Comparison of ENCODE assay signal across 31 mouse cellular contexts in the genomic region with DNA sequence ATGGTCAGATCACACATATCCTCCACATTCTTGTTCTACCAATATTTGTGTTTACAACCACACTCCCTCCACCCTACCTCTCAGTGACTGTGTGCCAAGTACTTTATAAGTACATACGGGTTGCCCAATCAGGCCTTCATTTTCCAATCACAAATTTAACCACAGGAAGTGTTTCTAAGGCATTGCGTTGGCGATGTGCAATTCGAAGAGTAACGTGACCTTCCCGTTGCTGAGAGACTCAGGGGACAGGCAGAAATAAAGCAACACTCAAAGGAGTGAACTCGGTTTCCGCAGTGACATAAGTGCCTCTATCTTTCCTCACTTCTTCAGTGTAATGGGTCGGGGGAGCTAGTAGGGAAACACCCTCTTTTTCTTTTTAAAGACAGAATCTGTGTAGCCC. TPM values are rescaled to one million over a fixed set of nuclear protein-coding genes. Genes with fewer than 3 reads are reported as not detected.
A peak's percentile ranks its signal among the peaks of the same experiment; 100 is the strongest.
DNase-seq lines count a peak whose midpoint lies in the region; ATAC-seq and TF ChIP-seq lines count a peak whose summit lies in the region.
"Had no signal": no experiment of that assay in that cellular context is flagged by ENCODE, and none has a peak within 500 bp of the region (broad histone marks: within the 10 kb centered on the region; RNA-seq: fewer than 3 reads in every experiment).

No protein-coding gene starts in this region.

- DNase-seq in liver, postnatal 0 days: peak; percentile 38
- no peak for DNase-seq in liver
- DNase-seq in monocyte, adult 2 months (ENCODE audit: low read depth in 1 of 2, low spot score in 2 of 2): peak; percentile 20 to 26
- DNase-seq in embryo, embryonic 10 days (ENCODE audit: low spot score): no peak
- no peak for DNase-seq in layer of hippocampus, adult 9-11 months
- DNase-seq in natural killer cell, adult 2 months (ENCODE audit: low spot score in 2 of 2): no peak
- DNase-seq: cerebellum, adult 9-10 months; cerebellum, postnatal 36 days; gastrocnemius, postnatal 36 days; heart, postnatal 14 days; kidney, adult 8-10 months; kidney, postnatal 4 days; layer of hippocampus, postnatal 36 days; left cerebral cortex, postnatal 4 days; retina, postnatal 1 day; right cerebral cortex, postnatal 25 days; thymus, postnatal 14 days had no signal

- no peak for ATAC-seq in liver, postnatal 0 days
- peak; percentile 25 to 40; a peak in 1 of 4 replicates for ATAC-seq in hematopoietic stem cell, adult 5-6 weeks (replicated peaks in 1 of 2; ENCODE audit: insufficient read depth in 1 of 2, low FRiP score in 2 of 2, low TSS enrichment in 1 of 2, low read depth in 1 of 2, poor library complexity in 2 of 2, severe bottlenecking in 2 of 2)
- ATAC-seq: CD4-positive, CD25-positive, alpha-beta regulatory T cell, adult 4 months; forebrain, embryonic 15.5 days; intestine, embryonic 16.5 days; midbrain, embryonic 15.5 days had no signal

- H3K4me1 ChIP-seq in liver, postnatal 0 days (ENCODE audit: insufficient read depth): peaks cover 9% of the 10 kb centered on the region
- H3K4me1 ChIP-seq in bone marrow, adult 2 months (ENCODE audit: control insufficient read depth, insufficient read depth, low read length): peaks cover 1% of the 10 kb centered on the region; the same call in 1 of the 2 replicates

- WGBS in liver, postnatal 0 days (ENCODE audit: insufficient replicate concordance): 83% methylated on average over 9 of the region's 9 CpGs
- 55% methylated on average over 9 of the region's 9 CpGs for WGBS in bone marrow, adult 2 months

- TF ChIP-seq CTCF in liver, postnatal 0 days (IDR thresholded peaks at IDR 0.05; ENCODE audit: low read depth): no peak
- TF ChIP-seq CTCF in bone marrow, adult 2 months (IDR thresholded peaks at IDR 0.05; ENCODE audit: control insufficient read depth, insufficient read depth, low read length): no peak

- no peak for TF ChIP-seq POLR2A in bone marrow, adult 2 months (IDR thresholded peaks at IDR 0.05; ENCODE audit: borderline replicate concordance, control insufficient read depth, low read depth, low read length)

- H3K9me3 ChIP-seq in liver, postnatal 0 days (ENCODE audit: low read length): no peaks in the 10 kb centered on the region
- H3K9me3 ChIP-seq: embryonic facial prominence, embryonic 13.5 days; forebrain, embryonic 10.5 days; forebrain, embryonic 15.5 days; heart, embryonic 13.5 days; hindbrain, embryonic 12.5 days; midbrain, embryonic 10.5 days; midbrain, embryonic 15.5 days had no signal

- H3K9ac ChIP-seq in liver, postnatal 0 days (replicated peaks): no peak overlapping the region
- H3K9ac ChIP-seq: embryonic facial prominence, embryonic 13.5 days; forebrain, embryonic 15.5 days; heart, embryonic 13.5 days; hindbrain, embryonic 12.5 days; liver, embryonic 14.5 days; midbrain, embryonic 15.5 days had no signal

- peak overlapping the region; percentile 46 for H3K27ac ChIP-seq in liver, postnatal 0 days (ENCODE audit: low read depth)
- peak overlapping the region; percentile 78 for H3K27ac ChIP-seq in bone marrow, adult 2 months (ENCODE audit: control insufficient read depth, insufficient read depth, low read depth, low read length, poor library complexity)
- H3K27ac ChIP-seq: embryonic facial prominence, embryonic 13.5 days; forebrain, embryonic 10.5 days; forebrain, embryonic 15.5 days; heart, embryonic 13.5 days; hindbrain, embryonic 12.5 days; kidney, postnatal 0 days; liver, embryonic 14.5 days; midbrain, embryonic 10.5 days; midbrain, embryonic 15.5 days had no signal

- H3K4me3 ChIP-seq in liver, postnatal 0 days (ENCODE audit: low read depth, low read length): no peak overlapping the region
- H3K4me3 ChIP-seq in bone marrow, adult 2 months (replicated peaks; ENCODE audit: control insufficient read depth, low read depth, low read length): no peak overlapping the region
- H3K4me3 ChIP-seq: embryonic facial prominence, embryonic 13.5 days; forebrain, embryonic 10.5 days; forebrain, embryonic 15.5 days; heart, embryonic 13.5 days; hindbrain, embryonic 12.5 days; midbrain, embryonic 10.5 days; midbrain, embryonic 15.5 days had no signal

- no peak overlapping the region for H3K4me2 ChIP-seq in liver, postnatal 0 days (ENCODE audit: low read depth, low read length)
- H3K4me2 ChIP-seq: embryonic facial prominence, embryonic 13.5 days; forebrain, embryonic 15.5 days; heart, embryonic 13.5 days; hindbrain, embryonic 12.5 days; midbrain, embryonic 15.5 days had no signal

- H3K36me3 ChIP-seq in liver, postnatal 0 days (replicated peaks; ENCODE audit: insufficient read depth, low read length): peaks cover 9% of the 10 kb centered on the region

- no peaks in the 10 kb centered on the region for H3K27me3 ChIP-seq in liver, postnatal 0 days (ENCODE audit: insufficient read depth, low read length)
- H3K27me3 ChIP-seq: embryonic facial prominence, embryonic 13.5 days; forebrain, embryonic 15.5 days; heart, embryonic 13.5 days; hindbrain, embryonic 12.5 days; midbrain, embryonic 15.5 days had no signal

- peak; percentile 46; the same call in 1 of the 2 replicates for TF ChIP-seq EP300 in liver, postnatal 0 days (IDR thresholded peaks at IDR 0.05; ENCODE audit: low read depth)

RNA-seq across cellular contexts. Expression of gene Coa4, which starts 2.6 kb away (rescaled TPM):
- 11.9 and 12.4 TPM in 2 replicates for polyA plus RNA-seq in liver, postnatal 0 days (2015; fragmentation: Nextera tagmentation; extraction: Ambion mirVana)
- 3.5 and 7.4 TPM in 2 replicates for polyA plus RNA-seq in bone marrow, adult 2 months (2011; ENCODE audit: insufficient read depth, insufficient read length, low replicate concordance, missing spikeins)
- total RNA-seq in hematopoietic stem cell, adult 5-6 weeks (2017): 7.8 and 12.1 TPM in 2 replicates

RNA-seq across cellular contexts. Expression of gene Dnajb13, which starts 24.8 kb away (rescaled TPM):
- 1.0 and 1.8 TPM in 2 replicates for polyA plus RNA-seq in liver, postnatal 0 days (2015; fragmentation: Nextera tagmentation; extraction: Ambion mirVana)
- 3.4 and 4.5 TPM in 2 replicates for polyA plus RNA-seq in bone marrow, adult 2 months (2011; ENCODE audit: insufficient read depth, insufficient read length, low replicate concordance, missing spikeins)
- 0.25 and 0.38 TPM in 2 replicates for total RNA-seq in hematopoietic stem cell, adult 5-6 weeks (2017)
- total RNA-seq: gastrocnemius, adult 18-20 months; gastrocnemius, postnatal 36 days; heart, postnatal 14 days had no signal

RNA-seq across cellular contexts. Expression of gene Ucp2, which starts 46.4 kb away (rescaled TPM):
- 530 and 545 TPM in 2 replicates for polyA plus RNA-seq in liver, postnatal 0 days (2015; fragmentation: Nextera tagmentation; extraction: Ambion mirVana)
- 557 and 572 TPM in 2 replicates for polyA plus RNA-seq in bone marrow, adult 2 months (2011; ENCODE audit: insufficient read depth, insufficient read length, low replicate concordance, missing spikeins)
- 97.0 and 115 TPM in 2 replicates for total RNA-seq in hematopoietic stem cell, adult 5-6 weeks (2017)

Comparison
In these comparisons a context has a peak if more than half of its experiments do, and no peak if none do; other contexts are left out.
1. DNase-seq: peak in liver, postnatal 0 days (single experiment) and monocyte, adult 2 months (2 of 2); none in liver (single experiment), embryo, embryonic 10 days (single experiment), layer of hippocampus, adult 9-11 months (single experiment) and natural killer cell, adult 2 months (0 of 2).